In genomic region chr4:111019376-111019775, GRCm38 (mm10) we compare ENCODE assay signal across 17 mouse cellular contexts.
DNase-seq lines count a peak whose midpoint lies in the region; ATAC-seq and TF ChIP-seq lines count a peak whose summit lies in the region.
"Had no signal": no experiment of that assay in that cellular context is flagged by ENCODE, and none has a peak within 500 bp of the region (broad histone marks: within the 10 kb centered on the region; RNA-seq: fewer than 3 reads in every experiment).

No protein-coding gene starts in this region.

- H3K36me3 ChIP-seq in hindbrain, postnatal 0 days (ENCODE audit: insufficient read depth, low read length), result no peaks in the 10 kb centered on the region
- H3K36me3 ChIP-seq in kidney, adult 2 months (ENCODE audit: control insufficient read depth, insufficient read depth, low read length), result no peaks in the 10 kb centered on the region
- no peaks in the 10 kb centered on the region for H3K36me3 ChIP-seq in hindbrain, embryonic 11.5 days (ENCODE audit: control insufficient read depth, insufficient read depth, low read length)
- H3K36me3 ChIP-seq: G1E; limb, embryonic 12.5 days; liver, embryonic 13.5 days had no signal

- no peaks in the 10 kb centered on the region for H3K27me3 ChIP-seq in hindbrain, postnatal 0 days (ENCODE audit: insufficient read depth, low read length)
- no peaks in the 10 kb centered on the region for H3K27me3 ChIP-seq in kidney, adult 2 months (replicated peaks; ENCODE audit: control insufficient read depth, insufficient read depth, low read length)
- H3K27me3 ChIP-seq in hindbrain, embryonic 11.5 days (ENCODE audit: control insufficient read depth, insufficient read depth, low read length), result no peaks in the 10 kb centered on the region
- H3K27me3 ChIP-seq: limb, embryonic 12.5 days; liver, embryonic 13.5 days had no signal

- TF ChIP-seq POLR2A in kidney, adult 2 months (IDR thresholded peaks at IDR 0.05; ENCODE audit: low read depth, low read length), result no peak

- H3K27ac ChIP-seq in hindbrain, postnatal 0 days, result no peak overlapping the region
- no peak overlapping the region for H3K27ac ChIP-seq in kidney, adult 2 months (ENCODE audit: insufficient read depth, low read depth, low read length)
- H3K27ac ChIP-seq in hindbrain, embryonic 11.5 days (ENCODE audit: low read depth, low read length), result no peak overlapping the region
- H3K27ac ChIP-seq: limb, embryonic 12.5 days; liver, embryonic 13.5 days had no signal

- H3K4me1 ChIP-seq in hindbrain, postnatal 0 days (ENCODE audit: insufficient read depth, low read length), result no peaks in the 10 kb centered on the region
- H3K4me1 ChIP-seq in kidney, adult 2 months (ENCODE audit: control insufficient read depth, insufficient read depth, low read length), result no peaks in the 10 kb centered on the region
- H3K4me1 ChIP-seq in hindbrain, embryonic 11.5 days (replicated peaks; ENCODE audit: control insufficient read depth, insufficient read depth, low read length), result no peaks in the 10 kb centered on the region
- H3K4me1 ChIP-seq: limb, embryonic 12.5 days; liver, embryonic 13.5 days had no signal

- 94% methylated on average over 4 of the region's 4 CpGs for WGBS in hindbrain, postnatal 0 days
- 94% methylated on average over 4 of the region's 4 CpGs for WGBS in kidney, adult 2 months
- 90% methylated on average over 4 of the region's 4 CpGs for WGBS in hindbrain, embryonic 11.5 days

- no peak for ATAC-seq in hindbrain, postnatal 0 days
- no peak for ATAC-seq in hindbrain, embryonic 11.5 days (ENCODE audit: low FRiP score)

- no peak overlapping the region for H3K9ac ChIP-seq in hindbrain, postnatal 0 days (replicated peaks; ENCODE audit: low read length)
- no peak overlapping the region for H3K9ac ChIP-seq in hindbrain, embryonic 11.5 days (ENCODE audit: low read depth, low read length)
- H3K9ac ChIP-seq: limb, embryonic 12.5 days; liver, embryonic 13.5 days; lung, embryonic 14.5 days had no signal

- peak; percentile 20 to 61 for DNase-seq in layer of hippocampus, adult 18-20 months (ENCODE audit: low spot score in 2 of 2)
- DNase-seq in layer of hippocampus, postnatal 25 days (ENCODE audit: extremely low spot score in 1 of 2, low spot score in 1 of 2), result no peak
- DNase-seq in frontal cortex, postnatal 36 days (ENCODE audit: low spot score in 2 of 2), result peak; percentile 29 to 71
- DNase-seq in left cerebral cortex, adult 18-20 months (ENCODE audit: low spot score in 2 of 2), result peak; percentile 20 to 52
- peak; percentile 38 for DNase-seq in right cerebral cortex, postnatal 25 days
- no peak for DNase-seq in hindbrain, postnatal 0 days (ENCODE audit: low spot score)
- DNase-seq in kidney, adult 2 months, result no peak
- no peak for DNase-seq in hindbrain, embryonic 11.5 days (ENCODE audit: low spot score)
- DNase-seq: cerebellum, adult 8-10 months; gastrocnemius, postnatal 36 days; kidney, adult 8-10 months; kidney, postnatal 25 days; liver, embryonic 13.5 days; lung, embryonic 14.5 days; lung, postnatal 36 days had no signal

- TF ChIP-seq CTCF in hindbrain, postnatal 0 days (IDR thresholded peaks at IDR 0.05; ENCODE audit: low read depth), result no peak
- TF ChIP-seq CTCF in kidney, adult 2 months (conservative IDR thresholded peaks at IDR 0.05; ENCODE audit: insufficient read depth, insufficient read length, low read depth, low read length), result no peak

- no peak overlapping the region for H3K4me2 ChIP-seq in hindbrain, postnatal 0 days (ENCODE audit: low read depth, low read length)
- H3K4me2 ChIP-seq in hindbrain, embryonic 11.5 days (replicated peaks; ENCODE audit: low read depth, low read length), result no peak overlapping the region
- H3K4me2 ChIP-seq: limb, embryonic 12.5 days; liver, embryonic 13.5 days; lung, embryonic 14.5 days had no signal

- H3K9me3 ChIP-seq in hindbrain, postnatal 0 days (ENCODE audit: low read length), result no peaks in the 10 kb centered on the region
- no peaks in the 10 kb centered on the region for H3K9me3 ChIP-seq in hindbrain, embryonic 11.5 days (ENCODE audit: control insufficient read depth, low read length)
- H3K9me3 ChIP-seq: limb, embryonic 12.5 days; liver, embryonic 13.5 days had no signal

- no peak overlapping the region for H3K4me3 ChIP-seq in hindbrain, postnatal 0 days (ENCODE audit: low read length)
- no peak overlapping the region for H3K4me3 ChIP-seq in kidney, adult 2 months (ENCODE audit: insufficient read depth, low read depth, low read length)
- no peak overlapping the region for H3K4me3 ChIP-seq in hindbrain, embryonic 11.5 days (ENCODE audit: low read depth, low read length)
- H3K4me3 ChIP-seq: limb, embryonic 12.5 days; liver, embryonic 13.5 days had no signal

Comparison
In these comparisons a context has a peak if more than half of its experiments do, and no peak if none do; other contexts are left out.
1. DNase-seq: peak in layer of hippocampus, adult 18-20 months (2 of 2), frontal cortex, postnatal 36 days (2 of 2), left cerebral cortex, adult 18-20 months (2 of 2) and right cerebral cortex, postnatal 25 days (single experiment); none in layer of hippocampus, postnatal 25 days (0 of 2), hindbrain, postnatal 0 days (single experiment), kidney, adult 2 months (single experiment) and hindbrain, embryonic 11.5 days (single experiment).